Comparison of ENCODE assay signal across 1 mouse cellular context in genomic region chr12:55820661-55821314, GRCm38 (mm10).
A peak's percentile ranks its signal among the peaks of the same experiment; 100 is the strongest.
TF ChIP-seq lines count a peak whose summit lies in the region.

Gene Ralgapa1 (minus strand): TSS chr12:55821167.

TF ChIP-seq in CH12.LX, 34 proteins besides CTCF, POLR2A, EP300 and RAD21 (continued from another document):
- TF ChIP-seq MEF2A (IDR thresholded peaks at IDR 0.05; ENCODE audit: borderline replicate concordance, low read depth, low read length) (peak; percentile 55; the same call in 1 of the 2 replicates), HCFC1 (IDR thresholded peaks at IDR 0.05; ENCODE audit: low read depth, low read length) (peak; percentile 53), CHD2 (IDR thresholded peaks at IDR 0.05; ENCODE audit: low read length) (no peak), KAT2A (IDR thresholded peaks at IDR 0.05; ENCODE audit: insufficient replicate concordance, low read length) (no peak), JUN (IDR thresholded peaks at IDR 0.05; ENCODE audit: insufficient read depth, low read depth, low read length) (no peak), CHD1 (IDR thresholded peaks at IDR 0.05; ENCODE audit: low read depth, low read length) (no peak), NRF1 (IDR thresholded peaks at IDR 0.05; ENCODE audit: low read depth, low read length) (peak; percentile 26; the same call in 1 of the 2 replicates), GABPA (IDR thresholded peaks at IDR 0.05; ENCODE audit: insufficient replicate concordance, low read depth, low read length) (peak; percentile 97), PAX5 (IDR thresholded peaks at IDR 0.05; ENCODE audit: low read length) (no peak), USF1 (IDR thresholded peaks at IDR 0.05; ENCODE audit: low read depth, low read length) (no peak), RCOR1 (conservative IDR thresholded peaks at IDR 0.05; ENCODE audit: low read depth, low read length) (no peak), UBTF (IDR thresholded peaks at IDR 0.05; ENCODE audit: low read depth, low read length) (peak; percentile 97), POLR2AphosphoS2 (IDR thresholded peaks at IDR 0.05; ENCODE audit: low read depth, low read length) (0 out of 2 replicates have a peak, but pooled peaks have one; percentile 21), ELF1 (IDR thresholded peaks at IDR 0.05; ENCODE audit: low read depth, low read length) (peak; percentile 47; the same call in 1 of the 2 replicates), SIN3A (IDR thresholded peaks at IDR 0.05; ENCODE audit: low read length) (peak; percentile 58), BHLHE40 (IDR thresholded peaks at IDR 0.05; ENCODE audit: low read depth, low read length) (0 out of 2 replicates have a peak, but pooled peaks have one; percentile 13), MAFK (IDR thresholded peaks at IDR 0.05; ENCODE audit: insufficient replicate concordance, low read length) (no peak), E2F4 (IDR thresholded peaks at IDR 0.05; ENCODE audit: insufficient replicate concordance, low read depth, low read length) (no peak), ZMIZ1 (IDR thresholded peaks at IDR 0.05; ENCODE audit: low read depth, low read length) (no peak; the same call in 1 of the 2 replicates), ETS1 (conservative IDR thresholded peaks at IDR 0.05; ENCODE audit: low read depth, low read length) (peak; percentile 36; the same call in 1 of the 2 replicates), ZNF384 (IDR thresholded peaks at IDR 0.05; ENCODE audit: low read depth, low read length) (no peak), SMC3 (IDR thresholded peaks at IDR 0.05; ENCODE audit: low read depth, low read length) (no peak)
